Mouse (Mus musculus) forebrain, embryonic 14.5 days (tissue): ENCODE measurements around the gene Topaz1. TPM values are rescaled to one million over a fixed set of nuclear protein-coding genes. Genes with fewer than 3 reads are reported as not detected.

Experiments
- ATAC-seq: fragments of 200-750 bp; cut with Nextera tagmentation; 2 replicates; pipeline ENCODE4 v1.8.0; 2017; ENCODE audit warnings: mild to moderate bottlenecking, moderate library complexity
- DNase-seq: peaks from one replicate; pipeline ENCODE4 v3.0.0-alpha.2; 2015; ENCODE audit warnings: low spot score
- H3K27ac ChIP-seq: fragments of 300-500 bp; sonication (generic); 2 replicates; pipeline ENCODE4 v1.5.1; 2014; ENCODE audit warnings: low read depth, mild to moderate bottlenecking, control low read depth, low read length, moderate library complexity
- H3K27me3 ChIP-seq: fragments of 300-500 bp; sonication (generic); replicated peaks from 2 replicates; pipeline ENCODE4 v1.6.1; 2014; ENCODE audit warnings: low read length, control low read depth, mixed read lengths; ENCODE audit not compliant: control insufficient read depth, insufficient read depth
- H3K36me3 ChIP-seq: fragments of 300-500 bp; sonication (generic); 2 replicates; pipeline ENCODE4 v1.6.1; 2014; ENCODE audit warnings: low read length, control low read depth; ENCODE audit not compliant: control insufficient read depth, insufficient read depth
- H3K4me1 ChIP-seq: fragments of 300-500 bp; sonication (generic); 2 replicates; pipeline ENCODE4 v1.6.1; 2014; ENCODE audit warnings: antibody characterized with exemption, low read length, control low read depth; ENCODE audit not compliant: control insufficient read depth, insufficient read depth
- H3K4me2 ChIP-seq: fragments of 300-500 bp; sonication (generic); 2 replicates; pipeline ENCODE4 v1.6.1; 2014; ENCODE audit warnings: mild to moderate bottlenecking, control low read depth, low read length
- H3K4me3 ChIP-seq: fragments of 300-500 bp; sonication (generic); 2 replicates; pipeline ENCODE4 v1.5.1; 2014; ENCODE audit warnings: low read depth, low read length, control low read depth
- H3K9ac ChIP-seq: fragments of 300-500 bp; sonication (generic); 2 replicates; pipeline ENCODE4 v1.6.1; 2014; ENCODE audit warnings: mild to moderate bottlenecking, low read length, control low read depth, moderate library complexity
- H3K9me3 ChIP-seq: fragments of 300-500 bp; sonication (generic); replicated peaks from 2 replicates; pipeline ENCODE4 v1.6.1; 2016; ENCODE audit warnings: low read length, control low read depth, mixed read lengths; ENCODE audit not compliant: control insufficient read depth
- WGBS: fragments of 180-500 bp; shearing (Covaris S2); extraction: QIAGEN DNeasy Blood & Tissue Kit; methylation state at CpG from one replicate; pipeline ENCODE4 v1.1.7; 2014; 5-methylcytosine and 5-hydroxymethylcytosine counted together
- polyA plus RNA-seq: library from polyadenylated mRNA; unstranded; fragments of >200 nt; fragmentation: Nextera tagmentation; extraction: Ambion mirVana; gene quantifications from 2 replicates; pipeline ENCODE4 v1.2.1, GENCODE M21; 2014

Topaz1 gene
- polyA plus RNA-seq, 1 experiment from 2014 or later: not detected

- 78% methylated on average over 8 of the region's 8 CpGs for WGBS
- Histone ChIP-seq H3K27ac (no peak overlapping the region), H3K4me2 (no peak overlapping the region), H3K4me3 (no peak overlapping the region), H3K27me3 (peaks cover 9% of the 10 kb centered on the region; the same call in 1 of the 2 replicates), H3K36me3 (no peaks in the 10 kb centered on the region), H3K4me1 (no peaks in the 10 kb centered on the region), H3K9me3 (no peaks in the 10 kb centered on the region), H3K9ac (no peak overlapping the region)
- ATAC-seq: no peak
- no peak for DNase-seq
These were observed 14.9 kb upstream of the Topaz1 start for GRCm38 (mm10) chr9:122732126-122732810.

GRCm38 (mm10) chr9:122733222-122733621 is 13.9 kb upstream of the Topaz1 start:
- no peak overlapping the region for H3K9ac ChIP-seq
- H3K9me3 ChIP-seq: no peaks in the 10 kb centered on the region
- H3K4me3 ChIP-seq: no peak overlapping the region
- H3K27me3 ChIP-seq: peaks cover 9% of the 10 kb centered on the region; the same call in 1 of the 2 replicates
- H3K36me3 ChIP-seq: no peaks in the 10 kb centered on the region
- H3K4me1 ChIP-seq: no peaks in the 10 kb centered on the region
- H3K27ac ChIP-seq: no peak overlapping the region
- DNase-seq: no peak
- no peak overlapping the region for H3K4me2 ChIP-seq
- no peak for ATAC-seq
- 41% methylated on average over 12 of the region's 12 CpGs for WGBS

- H3K27ac ChIP-seq: no peak overlapping the region
- no peaks in the 10 kb centered on the region for H3K4me1 ChIP-seq
- DNase-seq (no peak), ATAC-seq (no peak)
- WGBS: 72% methylated on average over 7 of the region's 7 CpGs
- peaks cover 9% of the 10 kb centered on the region; the same call in 1 of the 2 replicates for H3K27me3 ChIP-seq
- no peak overlapping the region for H3K4me3 ChIP-seq
- no peaks in the 10 kb centered on the region for H3K36me3 ChIP-seq
- no peak overlapping the region for H3K4me2 ChIP-seq
- H3K9me3 ChIP-seq: no peaks in the 10 kb centered on the region
- no peak overlapping the region for H3K9ac ChIP-seq
These were observed 12.2 kb upstream of the Topaz1 start for GRCm38 (mm10) chr9:122734934-122735333.

GRCm38 (mm10) chr9:122736001-122736400 is 11.1 kb upstream of the Topaz1 start:
- ATAC-seq: no peak
- DNase-seq: no peak
- WGBS: 64% methylated on average over 2 of the region's 2 CpGs
- H3K4me3 ChIP-seq: no peak overlapping the region
- H3K9me3 ChIP-seq: no peaks in the 10 kb centered on the region
- H3K4me1 ChIP-seq: no peaks in the 10 kb centered on the region
- 0 out of 2 replicates have a peak, but pooled peaks cover 4% of the 10 kb centered on the region for H3K27me3 ChIP-seq
- H3K27ac ChIP-seq: no peak overlapping the region
- H3K4me2 ChIP-seq: no peak overlapping the region
- no peaks in the 10 kb centered on the region for H3K36me3 ChIP-seq
- no peak overlapping the region for H3K9ac ChIP-seq

- no peaks in the 10 kb centered on the region for H3K9me3 ChIP-seq
- H3K4me3 ChIP-seq: no peak overlapping the region
- ATAC-seq (no peak), DNase-seq (peak; percentile 79)
- no peak overlapping the region for H3K27ac ChIP-seq
- no peak overlapping the region for H3K9ac ChIP-seq
- H3K4me1 ChIP-seq: no peaks in the 10 kb centered on the region
- H3K4me2 ChIP-seq: no peak overlapping the region
- H3K36me3 ChIP-seq: no peaks in the 10 kb centered on the region
- H3K27me3 ChIP-seq: 0 out of 2 replicates have a peak, but pooled peaks cover 4% of the 10 kb centered on the region
- 22% methylated on average over 4 of the region's 4 CpGs for WGBS
These were observed 10.4 kb upstream of the Topaz1 start for GRCm38 (mm10) chr9:122736742-122737141.

- 85% methylated on average over 1 of the region's 1 CpGs for WGBS
- no peak overlapping the region for H3K4me2 ChIP-seq
- DNase-seq (no peak), ATAC-seq (no peak)
- no peaks in the 10 kb centered on the region for H3K36me3 ChIP-seq
- H3K4me1 ChIP-seq: no peaks in the 10 kb centered on the region
- H3K27me3 ChIP-seq: no peaks in the 10 kb centered on the region
- H3K27ac ChIP-seq: no peak overlapping the region
- no peak overlapping the region for H3K4me3 ChIP-seq
- no peak overlapping the region for H3K9ac ChIP-seq
- H3K9me3 ChIP-seq: no peaks in the 10 kb centered on the region
These were observed 1.3 kb upstream of the Topaz1 start for GRCm38 (mm10) chr9:122745879-122746278.

- WGBS: 50% methylated on average over 2 of the region's 2 CpGs
- H3K4me3 ChIP-seq: no peak overlapping the region
- ATAC-seq: no peak
These were observed 10.5 kb downstream of the Topaz1 start for GRCm38 (mm10) chr9:122757614-122758013.

GRCm38 (mm10) chr9:122760111-122760510 is 13.0 kb downstream of the Topaz1 start:
- no peaks in the 10 kb centered on the region for H3K9me3 ChIP-seq
- H3K4me1 ChIP-seq: no peaks in the 10 kb centered on the region
- no peak for DNase-seq
- no peak overlapping the region for H3K9ac ChIP-seq
- no peaks in the 10 kb centered on the region for H3K36me3 ChIP-seq
- H3K27ac ChIP-seq: no peak overlapping the region
- no peak for ATAC-seq
- no peak overlapping the region for H3K4me3 ChIP-seq
- no peaks in the 10 kb centered on the region for H3K27me3 ChIP-seq
- H3K4me2 ChIP-seq: no peak overlapping the region

More at GRCm38 (mm10) chr9:122757614-122758013, 10.5 kb downstream of the Topaz1 start:
- no peaks in the 10 kb centered on the region for H3K9me3 ChIP-seq
- H3K4me1 ChIP-seq: no peaks in the 10 kb centered on the region
- H3K4me2 ChIP-seq: no peak overlapping the region
- H3K36me3 ChIP-seq: no peaks in the 10 kb centered on the region
- H3K27me3 ChIP-seq: no peaks in the 10 kb centered on the region
- no peak for DNase-seq
- H3K27ac ChIP-seq: no peak overlapping the region
- no peak overlapping the region for H3K9ac ChIP-seq

- Histone ChIP-seq H3K4me2 (no peak overlapping the region), H3K4me1 (no peaks in the 10 kb centered on the region), H3K9ac (no peak overlapping the region), H3K4me3 (no peak overlapping the region), H3K36me3 (no peaks in the 10 kb centered on the region), H3K27ac (no peak overlapping the region), H3K9me3 (no peaks in the 10 kb centered on the region), H3K27me3 (no peaks in the 10 kb centered on the region)
- 66% methylated on average over 5 of the region's 5 CpGs for WGBS
- DNase-seq: no peak
- ATAC-seq: no peak
These were observed 38.1 kb downstream of the Topaz1 start for GRCm38 (mm10) chr9:122785231-122785630.
